Mouse (Mus musculus) brain, embryonic 14.5 days (tissue): Measurements from ENCODE around the gene Entpd1.

Experiments
- CTCF ChIP-seq: fragments of 200-500 bp; IDR thresholded peaks from 2 replicates; pipeline ENCODE4 v1.5.1; 2012; ENCODE audit warnings: inconsistent platforms, mild to moderate bottlenecking, moderate library complexity, borderline replicate concordance; ENCODE audit not compliant: insufficient read depth, insufficient read length; ENCODE audit errors: extremely low read depth
- POLR2A ChIP-seq: fragments of 200-500 bp; IDR thresholded peaks from 2 replicates; pipeline ENCODE4 v1.6.1; 2012; ENCODE audit warnings: mild to moderate bottlenecking, inconsistent platforms, borderline replicate concordance; ENCODE audit not compliant: poor library complexity, insufficient read depth, insufficient read length, severe bottlenecking; ENCODE audit errors: extremely low read depth

GRCm38 (mm10) chr19:40567616-40568015 is 44.5 kb upstream of the Entpd1 start:
- TF ChIP-seq CTCF (no peak), POLR2A (no peak)
